Mouse (Mus musculus) kidney, postnatal 0 days (tissue): ENCODE results near the gene Cfap44. TPM values are rescaled to one million over a fixed set of nuclear protein-coding genes. Genes with fewer than 3 reads are reported as not detected.

ENCODE experiments used
- ATAC-seq: fragments of 200-750 bp; cut with Nextera tagmentation; replicated peaks from 2 replicates; pipeline ENCODE4 v1.8.0; 2017; ENCODE audit warnings: low read depth, moderate number of reproducible peaks, moderate TSS enrichment, moderate library complexity; ENCODE audit not compliant: low FRiP score
- DNase-seq: peaks from one replicate; pipeline ENCODE4 v3.0.0-alpha.2; 2016; ENCODE audit warnings: low spot score
- H3K27ac ChIP-seq: fragments of 300-500 bp; sonication (generic); 2 replicates; pipeline ENCODE4 v1.5.1; 2014; ENCODE audit warnings: mild to moderate bottlenecking
- H3K27me3 ChIP-seq: fragments of 300-500 bp; sonication (generic); 2 replicates; pipeline ENCODE4 v1.6.1; 2014; ENCODE audit warnings: low read length, mixed read lengths; ENCODE audit not compliant: insufficient read depth
- H3K36me3 ChIP-seq: fragments of 300-500 bp; sonication (generic); 2 replicates; pipeline ENCODE4 v1.6.1; 2014; ENCODE audit warnings: low read length, mixed read lengths; ENCODE audit not compliant: insufficient read depth
- H3K4me1 ChIP-seq: fragments of 300-500 bp; sonication (generic); replicated peaks from 2 replicates; pipeline ENCODE4 v1.6.1; 2014; ENCODE audit warnings: antibody characterized with exemption, low read length, mixed read lengths; ENCODE audit not compliant: insufficient read depth
- H3K4me2 ChIP-seq: fragments of 300-500 bp; sonication (generic); 2 replicates; pipeline ENCODE4 v1.6.1; 2014; ENCODE audit warnings: mild to moderate bottlenecking, low read length, moderate library complexity, mixed read lengths
- H3K4me3 ChIP-seq: fragments of 300-500 bp; sonication (generic); replicated peaks from 2 replicates; pipeline ENCODE4 v1.5.1; 2014; ENCODE audit warnings: low read depth, low read length
- H3K9ac ChIP-seq: fragments of 300-500 bp; sonication (generic); 2 replicates; pipeline ENCODE4 v1.6.1; 2014; ENCODE audit warnings: low read depth, low read length
- H3K9me3 ChIP-seq: fragments of 300-500 bp; sonication (generic); replicated peaks from 2 replicates; pipeline ENCODE4 v1.6.1; 2016; ENCODE audit warnings: low read length, inconsistent platforms, mixed read lengths
- CTCF ChIP-seq: IDR thresholded peaks from 2 replicates; pipeline ENCODE4 v1.5.1; 2016; ENCODE audit warnings: antibody characterized with exemption, low read depth, mild to moderate bottlenecking, moderate library complexity
- WGBS: fragments of 180-500 bp; shearing (Covaris S2); extraction: QIAGEN DNeasy Blood & Tissue Kit; methylation state at CpG from one replicate; pipeline ENCODE4 v1.1.7; 2014; 5-methylcytosine and 5-hydroxymethylcytosine counted together
- polyA plus RNA-seq: library from polyadenylated mRNA; unstranded; fragments of >200 nt; fragmentation: Nextera tagmentation; extraction: Ambion mirVana; gene quantifications from 2 replicates; pipeline ENCODE4 v1.2.1, GENCODE M21; 2015

The Cfap44 gene
- polyA plus RNA-seq, 1 experiment from 2014 or later, result 0.53 TPM

DNA sequence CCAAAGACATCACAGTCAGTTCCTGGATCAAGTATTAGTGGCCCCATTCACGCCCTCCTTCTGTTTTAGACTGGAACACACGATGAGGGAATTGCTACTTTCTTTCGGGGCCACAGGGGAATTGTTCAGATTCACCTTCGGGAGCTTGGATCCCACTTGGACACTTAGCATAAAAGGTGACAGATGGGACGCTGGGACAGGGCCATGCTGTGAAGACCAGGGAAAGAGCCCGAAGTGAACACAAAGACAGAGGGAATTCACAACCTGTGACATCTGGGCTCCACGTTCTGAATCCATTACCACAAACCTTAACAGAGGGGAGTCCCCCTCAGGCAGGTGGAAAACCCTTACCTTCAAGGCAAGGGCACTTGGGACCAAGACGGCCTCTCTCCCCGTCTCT, 135.6 kb downstream of the Cfap44 start:
- H3K4me3 ChIP-seq, result no peak overlapping the region
- ATAC-seq (no peak), DNase-seq (no peak)
- 0 out of 2 replicates have a peak overlapping the region, but pooled peaks have one; percentile 23 for H3K9ac ChIP-seq
- no peaks in the 10 kb centered on the region for H3K36me3 ChIP-seq
- no peaks in the 10 kb centered on the region for H3K9me3 ChIP-seq
- no peaks in the 10 kb centered on the region for H3K27me3 ChIP-seq
- H3K27ac ChIP-seq, result no peak overlapping the region
- TF ChIP-seq CTCF, result no peak
- H3K4me1 ChIP-seq, result peaks cover 31% of the 10 kb centered on the region
- 37% methylated on average over 9 of the region's 9 CpGs for WGBS
- H3K4me2 ChIP-seq, result peak overlapping the region; percentile 48

DNA sequence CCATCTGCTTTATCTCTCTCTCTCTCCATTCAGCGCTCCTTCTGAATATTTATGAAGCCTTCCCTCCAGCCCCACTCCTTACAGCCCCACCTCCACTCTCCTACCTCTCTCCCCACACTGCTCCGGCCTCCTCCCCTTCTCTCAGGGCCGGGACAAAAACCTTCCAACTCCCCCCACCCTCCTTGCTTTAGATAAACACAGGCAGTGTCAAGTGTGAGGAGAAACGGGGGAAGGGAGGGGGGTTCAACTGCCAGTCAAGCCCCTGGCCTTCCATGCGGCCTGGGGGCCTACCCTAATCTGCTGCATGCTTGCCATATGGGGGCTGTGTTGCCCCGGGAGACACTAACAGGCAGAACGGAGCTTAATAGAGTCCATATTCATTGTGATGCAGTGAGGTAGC, 136.2 kb downstream of the Cfap44 start:
- no peaks in the 10 kb centered on the region for H3K36me3 ChIP-seq
- 9% methylated on average over 7 of the region's 7 CpGs for WGBS
- ATAC-seq (no peak; the same call in 1 of the 2 replicates), DNase-seq (peak; percentile 67)
- H3K27me3 ChIP-seq, result no peaks in the 10 kb centered on the region
- H3K27ac ChIP-seq, result no peak overlapping the region
- H3K4me2 ChIP-seq, result peak overlapping the region; percentile 48
- 0 out of 2 replicates have a peak overlapping the region, but pooled peaks have one; percentile 10 for H3K9ac ChIP-seq
- H3K4me1 ChIP-seq, result peaks cover 31% of the 10 kb centered on the region
- no peaks in the 10 kb centered on the region for H3K9me3 ChIP-seq
- no peak for TF ChIP-seq CTCF
- H3K4me3 ChIP-seq, result 0 out of 2 replicates have a peak overlapping the region, but pooled peaks have one; percentile 6

DNA sequence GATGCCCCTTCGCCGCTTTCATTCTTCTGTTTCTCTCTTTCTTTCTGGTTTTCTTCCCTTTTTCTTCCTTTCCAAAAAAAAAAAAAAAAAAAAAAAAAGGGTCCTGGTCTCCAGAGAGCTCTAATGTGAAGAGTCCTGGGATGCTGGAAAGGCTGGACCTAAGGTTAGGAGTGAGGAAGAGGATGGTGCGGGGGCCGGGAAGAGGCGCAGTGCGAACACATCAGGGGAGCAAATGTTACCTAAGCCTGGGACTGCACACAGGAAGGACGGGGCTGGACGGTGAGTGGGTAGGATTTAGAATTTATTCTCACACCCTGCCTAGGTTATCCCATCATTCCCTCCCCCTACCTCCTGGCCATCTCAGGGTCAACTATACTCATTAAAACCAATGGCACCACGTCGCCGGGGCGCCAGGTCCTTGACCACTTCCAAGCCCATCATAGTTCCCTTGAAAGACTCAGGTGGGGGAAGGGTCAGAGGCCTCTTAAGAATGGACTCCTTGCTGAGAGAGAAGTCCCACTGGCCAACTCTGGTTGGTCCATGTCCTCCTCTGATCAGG, 136.7 kb downstream of the Cfap44 start:
- Histone ChIP-seq H3K4me3 (no peak overlapping the region), H3K4me2 (peak overlapping the region; percentile 48), H3K27ac (no peak overlapping the region), H3K9me3 (no peaks in the 10 kb centered on the region), H3K4me1 (peaks cover 31% of the 10 kb centered on the region), H3K27me3 (no peaks in the 10 kb centered on the region), H3K9ac (0 out of 2 replicates have a peak overlapping the region, but pooled peaks have one; percentile 10), H3K36me3 (no peaks in the 10 kb centered on the region)
- no peak for TF ChIP-seq CTCF
- no peak for DNase-seq
- no peak; the same call in 1 of the 2 replicates for ATAC-seq
- WGBS, result 41% methylated on average over 12 of the region's 12 CpGs

Other genes with a start within 250 kb of the Cfap44 start
- 2.6 and 2.7 TPM in 2 replicates for gene Usf3, start 221.6 kb upstream of the Cfap44 start, polyA plus RNA-seq
- 0.92 and 1.4 TPM in 2 replicates for gene Sidt1, start 61.6 kb upstream of the Cfap44 start, polyA plus RNA-seq
- 17.9 and 18.8 TPM in 2 replicates for gene Spice1, start 47.7 kb upstream of the Cfap44 start, polyA plus RNA-seq
- 13.4 and 13.5 TPM in 2 replicates for gene Boc, start 164.1 kb downstream of the Cfap44 start, polyA plus RNA-seq